Mouse (Mus musculus): ENCODE measurements at regions not wholly inside any gene's neighbourhood (a gene's known extent, or its start where the extent isn't known, plus 50 kb on each side); places are given as distances from the start of the nearest gene placed in this dataset. TPM values are rescaled to one million over a fixed set of nuclear protein-coding genes. Genes with fewer than 3 reads are reported as not detected.

DNA sequence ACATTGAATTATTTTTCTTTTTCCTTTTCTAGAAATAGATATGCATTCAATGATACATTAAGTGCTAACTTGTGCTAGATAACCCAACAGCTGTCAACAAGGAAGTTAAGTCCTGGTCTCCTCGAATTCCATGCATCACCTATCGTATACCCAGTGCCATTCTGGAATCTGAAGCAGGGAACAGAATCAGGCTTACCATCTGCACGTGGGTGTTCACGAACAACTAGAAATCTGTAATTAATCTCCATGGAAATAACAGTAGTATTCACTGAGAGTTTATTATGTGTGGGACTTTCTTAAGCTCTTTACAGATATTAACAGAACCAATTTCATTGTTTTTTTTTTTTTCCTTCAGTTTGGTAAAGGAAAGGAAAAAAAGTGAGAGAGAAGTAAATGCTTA is 701.4 kb upstream of the Tmpo start:
- 83% methylated on average over 4 of the region's 4 CpGs for WGBS

DNA sequence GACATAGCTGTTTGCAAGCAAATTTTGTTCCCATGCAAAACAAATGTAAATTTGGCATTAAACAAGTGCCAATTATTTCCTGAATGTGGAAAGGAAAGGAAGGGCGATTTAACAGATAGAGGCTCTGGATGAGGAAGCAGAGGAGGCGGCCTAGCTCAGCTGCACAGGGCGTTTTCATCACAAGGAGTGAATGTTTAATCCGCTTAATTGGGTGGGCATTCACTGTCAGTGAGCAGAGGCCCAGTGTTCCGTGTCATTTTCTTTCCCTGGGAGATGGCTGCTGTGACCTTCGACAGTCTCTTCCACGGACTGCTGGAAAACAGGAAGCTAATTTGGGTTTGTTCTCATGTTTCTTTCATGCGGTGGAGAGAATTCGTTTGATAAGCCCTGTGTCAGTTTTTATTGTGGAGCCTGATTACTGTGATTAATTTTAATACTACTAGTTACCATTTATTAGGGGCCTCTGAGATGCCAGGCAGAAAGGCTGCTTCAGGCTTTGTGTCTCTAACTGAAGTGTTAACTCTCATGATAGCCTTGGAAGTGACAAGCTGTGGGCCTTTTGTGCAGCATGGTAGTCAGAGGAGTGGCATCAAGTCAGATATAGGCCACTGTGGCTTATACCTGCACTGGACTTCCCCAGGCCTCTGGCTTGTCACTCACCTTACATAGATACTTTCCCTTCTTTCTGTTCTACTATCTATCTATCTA is 700.6 kb upstream of the Tmpo start:
- 27% methylated on average over 9 of the region's 9 CpGs for WGBS
- H3K27me3 ChIP-seq (ENCODE audit: low read depth, poor library complexity, severe bottlenecking): no peaks in the 10 kb centered on the region
- H3K36me3 ChIP-seq: no peaks in the 10 kb centered on the region
- no peak overlapping the region for H3K4me3 ChIP-seq
- DNase-seq (ENCODE audit: low spot score): peak; percentile 22
- H3K27ac ChIP-seq (replicated peaks): peak overlapping the region; percentile 69
- peaks cover 26% of the 10 kb centered on the region for H3K4me1 ChIP-seq
- H3K9me3 ChIP-seq (replicated peaks): no peaks in the 10 kb centered on the region

More for the DNA sequence above, 701.4 kb upstream of the Tmpo start:
- Histone ChIP-seq H3K4me1 (peaks cover 26% of the 10 kb centered on the region), H3K9me3 (replicated peaks) (no peaks in the 10 kb centered on the region), H3K36me3 (no peaks in the 10 kb centered on the region), H3K27me3 (ENCODE audit: low read depth, poor library complexity, severe bottlenecking) (no peaks in the 10 kb centered on the region), H3K27ac (replicated peaks) (no peak overlapping the region), H3K4me3 (no peak overlapping the region)
- DNase-seq (ENCODE audit: low spot score): no peak

DNA sequence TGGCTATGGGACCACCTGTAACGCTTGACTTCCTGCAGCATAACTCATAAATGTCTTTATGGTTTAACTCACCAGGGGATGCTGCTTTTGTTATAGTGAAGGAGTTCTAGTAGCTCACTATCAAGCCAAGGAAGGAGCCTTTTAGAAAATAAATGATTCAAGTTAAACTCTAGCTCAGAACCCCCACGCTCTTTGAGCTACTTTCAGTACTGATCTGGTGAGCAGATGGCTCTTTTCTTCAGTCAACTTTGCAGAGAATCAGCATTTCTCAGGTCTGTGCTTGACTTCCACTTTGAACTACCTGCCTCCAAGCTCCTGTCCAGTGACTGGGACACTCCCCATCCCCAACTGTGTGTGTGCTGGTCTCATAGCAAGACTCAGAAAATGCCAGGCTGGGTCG is 694.3 kb upstream of the Tmpo start:
- no peaks in the 10 kb centered on the region for H3K36me3 ChIP-seq
- no peak for DNase-seq (ENCODE audit: low spot score)
- WGBS: 85% methylated on average over 3 of the region's 3 CpGs
- no peak overlapping the region for H3K4me3 ChIP-seq
- H3K9me3 ChIP-seq (replicated peaks): no peaks in the 10 kb centered on the region
- no peaks in the 10 kb centered on the region for H3K27me3 ChIP-seq (ENCODE audit: low read depth, poor library complexity, severe bottlenecking)
- H3K4me1 ChIP-seq: no peaks in the 10 kb centered on the region
- no peak overlapping the region for H3K27ac ChIP-seq (replicated peaks)

DNA sequence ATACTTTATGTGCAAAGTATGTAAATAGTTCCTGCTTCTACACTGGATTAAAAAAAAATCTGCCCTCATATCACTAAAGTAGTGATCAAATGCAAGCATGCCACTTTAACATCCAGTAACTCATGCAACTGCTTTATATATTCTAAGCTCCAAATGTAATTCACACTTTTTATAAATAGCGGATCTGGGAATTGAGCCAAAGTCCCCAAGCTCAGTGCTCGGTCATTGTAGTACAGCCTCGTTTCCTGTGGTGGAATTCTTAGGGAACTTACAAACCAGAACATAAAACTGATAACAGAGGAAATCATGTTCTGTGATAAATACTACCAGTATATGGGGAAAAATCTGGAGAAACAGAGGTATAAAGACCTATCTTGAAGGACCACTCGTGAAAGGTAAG is 690.1 kb upstream of the Tmpo start:
- no peaks in the 10 kb centered on the region for H3K9me3 ChIP-seq (replicated peaks)
- H3K4me3 ChIP-seq: no peak overlapping the region
- H3K4me1 ChIP-seq: no peaks in the 10 kb centered on the region
- no peak overlapping the region for H3K27ac ChIP-seq (replicated peaks)
- no peaks in the 10 kb centered on the region for H3K36me3 ChIP-seq
- no peak for DNase-seq (ENCODE audit: low spot score)
- no peaks in the 10 kb centered on the region for H3K27me3 ChIP-seq (ENCODE audit: low read depth, poor library complexity, severe bottlenecking)
- 91% methylated on average over 4 of the region's 4 CpGs for WGBS

DNA sequence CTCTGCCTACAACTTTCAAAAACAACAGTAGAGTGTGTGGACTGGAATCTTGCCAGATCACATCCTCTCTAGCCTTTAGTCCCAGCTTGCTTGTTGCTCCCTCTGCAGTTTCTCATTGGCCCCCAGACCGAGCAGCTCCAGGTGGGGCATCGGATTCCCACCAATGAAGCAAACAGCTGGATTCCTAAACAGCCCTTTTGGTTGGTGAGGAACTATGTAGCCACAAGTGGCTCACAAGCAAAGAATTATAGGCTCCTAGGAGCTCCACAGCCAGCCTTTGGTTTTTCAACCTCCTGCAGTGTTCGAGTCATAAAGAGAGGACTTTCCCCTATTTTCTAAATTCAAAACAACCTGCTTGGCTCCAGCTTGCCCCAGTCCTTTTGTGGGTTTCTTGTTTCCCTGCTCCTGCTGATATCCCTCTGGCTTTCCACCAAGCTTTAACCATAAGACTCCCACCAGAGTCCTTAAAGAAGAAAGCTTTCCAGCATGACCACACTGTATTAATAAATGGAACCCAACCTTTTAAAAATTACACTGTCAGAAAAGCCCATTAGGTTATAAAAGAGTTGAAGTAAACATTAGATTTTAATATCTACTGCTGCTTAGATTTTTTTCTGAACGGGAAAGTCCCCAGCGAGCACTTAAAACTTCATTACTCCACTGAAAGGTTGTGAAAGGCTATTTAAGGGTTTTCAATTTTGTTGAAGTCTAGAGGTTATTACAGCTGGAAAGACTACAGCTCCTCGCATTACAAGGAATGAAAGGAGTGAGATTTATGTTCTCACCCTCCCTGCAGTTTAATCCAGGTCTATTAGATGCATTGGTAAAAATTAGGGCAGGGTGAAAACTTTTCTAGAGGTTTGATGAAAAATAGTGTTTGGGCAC is 677.8 kb upstream of the Tmpo start:
- Histone ChIP-seq H3K27me3 (ENCODE audit: low read depth, poor library complexity, severe bottlenecking) (no peaks in the 10 kb centered on the region), H3K4me3 (no peak overlapping the region), H3K9me3 (replicated peaks) (no peaks in the 10 kb centered on the region), H3K4me1 (peaks cover 4% of the 10 kb centered on the region; the same call in 1 of the 2 replicates), H3K27ac (replicated peaks) (peak overlapping the region; percentile 17; the same call in 1 of the 2 replicates), H3K36me3 (no peaks in the 10 kb centered on the region)
- WGBS: 43% methylated on average over 6 of the region's 6 CpGs
- DNase-seq (ENCODE audit: low spot score): peak; percentile 11

DNA sequence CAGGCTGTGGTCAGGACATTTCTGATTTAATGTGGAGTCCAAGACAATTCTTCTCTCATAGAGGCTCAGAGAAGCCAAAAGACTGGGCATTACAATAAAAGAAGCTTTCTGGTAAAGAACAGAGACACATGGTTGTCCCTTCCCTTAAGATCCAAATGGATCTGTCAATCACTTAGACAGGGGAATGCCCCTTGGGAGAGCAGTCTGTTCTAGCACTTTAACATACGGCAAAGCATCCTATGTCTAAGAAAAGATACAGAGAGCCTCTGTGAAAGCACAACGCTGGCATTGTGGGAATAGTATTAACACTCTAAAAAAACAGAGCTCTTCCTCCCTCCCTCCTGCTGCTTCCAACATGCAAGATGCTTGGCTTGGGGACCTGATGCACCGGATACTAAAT is 646.0 kb upstream of the Tmpo start:
- Histone ChIP-seq H3K27me3 (ENCODE audit: low read depth, poor library complexity, severe bottlenecking) (no peaks in the 10 kb centered on the region), H3K4me1 (peaks cover 11% of the 10 kb centered on the region), H3K4me3 (no peak overlapping the region), H3K9me3 (replicated peaks) (no peaks in the 10 kb centered on the region), H3K27ac (replicated peaks) (0 out of 2 replicates have a peak overlapping the region, but pooled peaks have one; percentile 13), H3K36me3 (no peaks in the 10 kb centered on the region)
- DNase-seq (ENCODE audit: low spot score): no peak
- 58% methylated on average over 3 of the region's 3 CpGs for WGBS

DNA sequence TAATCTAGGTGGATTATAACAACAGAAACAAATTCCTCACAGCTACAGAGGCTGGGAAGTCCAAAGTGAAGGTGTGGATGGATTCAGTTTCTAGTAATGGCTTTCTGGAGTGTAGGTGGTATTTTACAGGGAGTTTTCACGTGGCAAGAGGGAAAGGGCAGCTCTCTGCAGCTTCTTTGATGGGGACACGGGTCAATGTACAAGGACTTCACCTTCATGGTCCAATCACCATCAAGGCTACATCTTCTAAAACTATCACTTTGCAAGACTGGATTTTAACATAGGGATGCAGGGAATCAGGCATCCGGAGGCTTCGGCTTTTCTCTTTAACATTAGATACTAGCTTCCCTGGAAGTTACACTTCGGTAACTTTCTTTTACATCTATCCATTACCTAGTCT is 642.4 kb upstream of the Tmpo start:
- Histone ChIP-seq H3K27ac (replicated peaks) (no peak overlapping the region), H3K4me3 (no peak overlapping the region), H3K36me3 (no peaks in the 10 kb centered on the region), H3K4me1 (peaks cover 11% of the 10 kb centered on the region), H3K27me3 (ENCODE audit: low read depth, poor library complexity, severe bottlenecking) (no peaks in the 10 kb centered on the region), H3K9me3 (replicated peaks) (no peaks in the 10 kb centered on the region)
- no peak for DNase-seq (ENCODE audit: low spot score)
- 88% methylated on average over 5 of the region's 5 CpGs for WGBS

DNA sequence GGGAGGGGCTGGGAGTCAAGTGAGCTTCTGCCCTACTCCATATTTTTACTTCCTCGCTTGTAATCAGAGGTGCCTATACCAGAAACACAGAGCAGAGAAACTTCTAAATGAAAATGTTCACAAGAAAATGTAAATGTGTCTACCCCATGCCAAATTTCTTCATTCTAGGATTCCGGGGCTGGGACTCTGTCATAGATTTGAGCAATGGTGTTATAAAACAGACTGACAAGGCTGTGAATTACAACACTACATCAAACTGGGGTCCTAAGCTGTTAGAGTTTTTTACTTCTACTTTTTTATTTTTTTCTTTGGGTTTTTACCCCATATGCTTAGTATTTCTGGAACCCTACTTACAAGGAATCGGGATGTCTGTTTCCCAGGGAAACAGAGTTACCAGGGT is 623.8 kb upstream of the Tmpo start:
- H3K4me3 ChIP-seq: no peak overlapping the region
- DNase-seq (ENCODE audit: low spot score): no peak
- no peak overlapping the region for H3K27ac ChIP-seq (replicated peaks)
- no peaks in the 10 kb centered on the region for H3K4me1 ChIP-seq
- no peaks in the 10 kb centered on the region for H3K27me3 ChIP-seq (ENCODE audit: low read depth, poor library complexity, severe bottlenecking)
- no peaks in the 10 kb centered on the region for H3K9me3 ChIP-seq (replicated peaks)
- H3K36me3 ChIP-seq: no peaks in the 10 kb centered on the region
- WGBS: 89% methylated on average over 3 of the region's 3 CpGs

MicroRNAs in the stretch of these regions (microRNA counts, 519-probe panel; counts per million panel counts)
- microRNA mmu-miR-135a: 10,378 counts per million, percentile 96 among the panel's probes with 10 or more counts

Small RNAs in the stretch of these regions (microRNA-seq; reads per million reads assigned to microRNA genes)
- not detected for gene Gm22582
- 455 reads per million, percentile 69 among the genes with 10 or more reads in this experiment for gene Mir1251
- 196 reads per million, percentile 59 among the genes with 10 or more reads in this experiment for gene Mir135a-2

Data from midbrain, embryonic 10.5 days (tissue).